Mouse (Mus musculus) midbrain, embryonic 11.5 days (tissue): ENCODE results near the gene Adgrl4. TPM values are rescaled to one million over a fixed set of nuclear protein-coding genes. Genes with fewer than 3 reads are reported as not detected.

Experiments used
- ATAC-seq: fragments of 200-750 bp; cut with Nextera tagmentation; 2 replicates; pipeline ENCODE4 v1.8.0; 2017; ENCODE audit warnings: moderate TSS enrichment, moderate library complexity; ENCODE audit not compliant: low FRiP score
- DNase-seq: peaks from one replicate; pipeline ENCODE4 v3.0.0; 2015; ENCODE audit warnings: low spot score; ENCODE audit errors: missing footprints
- H3K27ac ChIP-seq: fragments of 300-500 bp; sonication (generic); 2 replicates; pipeline ENCODE4 v1.5.1; 2014; ENCODE audit warnings: low read depth, low read length
- H3K27me3 ChIP-seq: fragments of 300-500 bp; sonication (generic); 2 replicates; pipeline ENCODE4 v1.6.1; 2014; ENCODE audit warnings: mild to moderate bottlenecking, low read length, moderate library complexity, mixed read lengths; ENCODE audit not compliant: control insufficient read depth, insufficient read depth
- H3K36me3 ChIP-seq: fragments of 300-500 bp; sonication (generic); 2 replicates; pipeline ENCODE4 v1.6.1; 2014; ENCODE audit warnings: mild to moderate bottlenecking, low read length, moderate library complexity, mixed read lengths; ENCODE audit not compliant: control insufficient read depth, insufficient read depth
- H3K4me1 ChIP-seq: fragments of 300-500 bp; sonication (generic); 2 replicates; pipeline ENCODE4 v1.6.1; 2014; ENCODE audit warnings: low read length; ENCODE audit not compliant: control insufficient read depth, insufficient read depth
- H3K4me2 ChIP-seq: fragments of 300-500 bp; sonication (generic); 2 replicates; pipeline ENCODE4 v1.6.1; 2014; ENCODE audit warnings: mild to moderate bottlenecking, moderate library complexity
- H3K4me3 ChIP-seq: fragments of 300-500 bp; sonication (generic); 2 replicates; pipeline ENCODE4 v1.5.1; 2014; ENCODE audit warnings: low read depth, low read length
- H3K9ac ChIP-seq: fragments of 300-500 bp; sonication (generic); 2 replicates; pipeline ENCODE4 v1.6.1; 2014; ENCODE audit warnings: low read length
- H3K9me3 ChIP-seq: fragments of 300-500 bp; sonication (generic); 2 replicates; pipeline ENCODE4 v1.6.1; 2016; ENCODE audit warnings: low read length; ENCODE audit not compliant: control insufficient read depth
- WGBS: fragments of 180-500 bp; shearing (Covaris S2); extraction: QIAGEN DNeasy Blood & Tissue Kit; methylation state at CpG from one replicate; pipeline ENCODE4 v1.1.7; 2014; 5-methylcytosine and 5-hydroxymethylcytosine counted together
- polyA plus RNA-seq: library from polyadenylated mRNA; unstranded; fragments of >200 nt; fragmentation: Nextera tagmentation; extraction: Ambion mirVana; gene quantifications from 2 replicates; pipeline ENCODE4 v1.2.1, GENCODE M21; 2014

Adgrl4 gene
- polyA plus RNA-seq, 1 experiment from 2014 or later = 8.3 TPM

DNA sequence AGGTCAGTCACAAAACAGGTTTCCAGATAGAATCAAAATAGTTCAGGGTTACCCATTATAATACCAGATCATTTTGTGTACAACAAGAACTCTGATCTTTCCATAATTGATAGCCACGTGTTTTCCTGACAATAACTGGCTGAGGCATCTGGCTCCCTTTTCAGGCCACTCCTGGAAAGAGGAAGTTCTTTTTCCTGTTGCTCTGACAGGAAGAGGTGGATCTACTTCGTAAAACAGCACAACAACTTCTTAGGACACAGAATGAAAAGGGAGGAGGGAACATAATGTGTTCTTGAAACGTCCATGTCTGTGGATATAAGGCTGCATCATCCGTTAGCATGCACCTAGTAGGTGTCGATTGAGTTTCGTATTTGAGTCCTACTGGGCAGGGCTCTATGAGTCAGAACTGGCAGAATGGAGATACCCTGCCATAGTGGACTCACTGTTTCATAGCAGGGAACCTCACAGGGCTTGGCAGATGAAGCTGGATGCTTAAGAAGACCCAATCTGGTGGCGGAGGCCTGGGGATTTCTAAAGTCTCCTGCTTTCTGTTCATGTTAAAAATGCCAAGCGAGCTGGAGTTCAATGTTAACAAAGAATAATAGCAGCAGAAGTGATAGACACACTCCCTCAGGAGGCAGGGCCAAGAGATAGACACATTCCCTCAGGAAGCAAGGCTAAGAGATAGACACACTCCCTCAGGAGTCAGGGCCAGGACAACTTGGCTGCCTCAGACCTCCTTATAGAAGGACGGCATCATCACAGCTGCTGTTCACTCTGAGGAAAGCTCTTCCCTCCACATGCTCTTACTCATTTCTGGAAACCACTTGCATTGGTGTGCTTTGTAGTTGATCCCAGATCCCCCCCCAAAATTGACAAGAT, 13.1 kb upstream of the Adgrl4 start:
- no peak overlapping the region for H3K27ac ChIP-seq
- WGBS = 84% methylated on average over 9 of the region's 9 CpGs
- no peaks in the 10 kb centered on the region for H3K27me3 ChIP-seq
- H3K9ac ChIP-seq = no peak overlapping the region
- DNase-seq (no peak), ATAC-seq (no peak)
- no peaks in the 10 kb centered on the region for H3K36me3 ChIP-seq
- H3K4me2 ChIP-seq = no peak overlapping the region
- no peaks in the 10 kb centered on the region for H3K4me1 ChIP-seq
- no peak overlapping the region for H3K4me3 ChIP-seq
- H3K9me3 ChIP-seq = no peaks in the 10 kb centered on the region

DNA sequence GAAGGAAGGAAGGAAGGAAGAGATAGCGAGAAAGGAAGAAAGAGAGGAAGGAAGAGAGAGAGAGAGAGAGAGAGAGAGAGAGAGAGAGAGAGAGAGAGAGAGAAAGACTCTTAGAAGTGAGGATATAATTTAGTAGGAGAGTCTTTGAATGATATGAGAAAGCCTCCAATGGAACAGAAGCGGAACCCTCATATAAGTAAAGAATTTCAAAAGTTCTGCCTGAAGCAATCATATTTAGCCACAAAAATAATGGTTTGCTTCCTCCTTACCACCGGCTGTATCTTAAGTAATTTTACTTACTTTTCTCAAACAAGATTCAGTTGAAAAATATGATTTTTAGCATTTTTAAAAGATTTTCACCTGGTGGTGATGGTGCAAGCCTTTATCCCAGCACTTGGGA, 7.6 kb upstream of the Adgrl4 start:
- Histone ChIP-seq H3K27ac (no peak overlapping the region), H3K9ac (no peak overlapping the region), H3K4me3 (no peak overlapping the region), H3K36me3 (no peaks in the 10 kb centered on the region), H3K4me1 (no peaks in the 10 kb centered on the region), H3K27me3 (no peaks in the 10 kb centered on the region), H3K9me3 (no peaks in the 10 kb centered on the region), H3K4me2 (no peak overlapping the region)
- DNase-seq (no peak), ATAC-seq (no peak)
- WGBS = 90% methylated on average over 3 of the region's 3 CpGs

DNA sequence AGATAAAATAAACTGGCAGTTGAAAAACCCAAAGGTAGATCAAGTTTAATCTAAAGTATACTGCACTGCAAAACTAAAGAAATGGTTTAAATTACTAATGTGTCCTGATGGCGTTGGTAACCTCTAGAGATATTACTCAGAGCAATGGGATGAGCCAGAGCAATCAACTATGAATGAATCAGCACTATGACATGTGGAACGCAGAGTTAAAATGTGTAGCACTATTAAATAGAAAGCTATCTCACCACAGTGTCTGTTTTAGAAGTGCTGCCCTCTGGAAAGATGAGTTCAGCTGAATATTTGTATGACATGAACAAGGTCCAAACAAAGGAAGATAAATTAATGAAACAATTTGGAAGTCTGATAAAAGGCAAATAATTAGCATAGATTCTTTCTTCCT, 6.2 kb upstream of the Adgrl4 start:
- Histone ChIP-seq H3K4me3 (no peak overlapping the region), H3K27me3 (no peaks in the 10 kb centered on the region), H3K4me2 (no peak overlapping the region), H3K36me3 (no peaks in the 10 kb centered on the region), H3K9ac (no peak overlapping the region), H3K9me3 (no peaks in the 10 kb centered on the region), H3K4me1 (no peaks in the 10 kb centered on the region), H3K27ac (no peak overlapping the region)
- WGBS = 86% methylated on average over 2 of the region's 2 CpGs
- no peak for ATAC-seq
- DNase-seq = no peak

DNA sequence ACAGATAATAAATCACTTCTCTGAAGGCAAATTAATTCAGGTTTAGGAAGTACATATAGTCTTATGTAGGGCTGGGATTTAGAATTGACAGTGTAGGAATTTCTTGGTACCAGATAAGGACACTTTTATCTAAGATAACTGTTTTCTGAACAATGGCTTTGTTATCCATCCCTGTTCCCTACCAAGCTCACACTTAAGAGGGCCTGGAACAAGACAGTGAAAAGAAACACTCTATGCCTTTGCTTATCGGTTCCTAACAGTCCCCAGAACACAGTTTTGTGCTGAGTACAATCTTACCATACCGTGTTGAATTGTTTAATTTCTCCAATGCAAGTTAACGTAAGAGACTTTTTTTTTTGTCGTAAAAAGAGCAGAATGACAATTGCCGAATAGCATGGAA, 677 bp downstream of the Adgrl4 start:
- ATAC-seq (no peak), DNase-seq (no peak)
- Histone ChIP-seq H3K27ac (no peak overlapping the region), H3K9me3 (no peaks in the 10 kb centered on the region), H3K27me3 (no peaks in the 10 kb centered on the region), H3K4me1 (0 out of 2 replicates have a peak, but pooled peaks cover 2% of the 10 kb centered on the region), H3K9ac (no peak overlapping the region), H3K4me2 (no peak overlapping the region), H3K4me3 (no peak overlapping the region), H3K36me3 (no peaks in the 10 kb centered on the region)
- 82% methylated on average over 5 of the region's 5 CpGs for WGBS

DNA sequence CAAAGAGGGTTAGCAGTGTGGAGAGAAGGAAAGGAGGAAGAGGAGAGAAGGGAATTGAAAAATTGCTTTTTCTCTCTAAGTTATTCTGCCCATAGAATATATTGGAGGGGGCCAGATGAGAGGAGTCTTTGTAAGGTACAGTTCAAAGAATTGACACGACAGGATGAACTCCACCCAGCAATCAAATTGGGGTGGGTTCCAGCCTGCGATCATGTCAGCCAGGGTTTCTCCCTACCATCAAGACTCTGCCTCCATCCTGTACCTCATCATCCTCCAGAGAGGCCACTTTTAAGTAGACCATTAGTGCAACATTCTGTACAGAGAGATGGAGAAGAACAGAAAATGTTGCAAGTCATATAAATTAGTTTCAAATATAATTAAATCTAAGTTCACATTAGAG, 2.3 kb downstream of the Adgrl4 start:
- 85% methylated on average over 2 of the region's 2 CpGs for WGBS
- DNase-seq = no peak
- no peaks in the 10 kb centered on the region for H3K27me3 ChIP-seq
- no peak overlapping the region for H3K4me2 ChIP-seq
- H3K36me3 ChIP-seq = no peaks in the 10 kb centered on the region
- no peak for ATAC-seq
- H3K4me3 ChIP-seq = no peak overlapping the region
- no peak overlapping the region for H3K27ac ChIP-seq
- no peaks in the 10 kb centered on the region for H3K9me3 ChIP-seq
- no peak overlapping the region for H3K9ac ChIP-seq
- H3K4me1 ChIP-seq = 0 out of 2 replicates have a peak, but pooled peaks cover 2% of the 10 kb centered on the region

DNA sequence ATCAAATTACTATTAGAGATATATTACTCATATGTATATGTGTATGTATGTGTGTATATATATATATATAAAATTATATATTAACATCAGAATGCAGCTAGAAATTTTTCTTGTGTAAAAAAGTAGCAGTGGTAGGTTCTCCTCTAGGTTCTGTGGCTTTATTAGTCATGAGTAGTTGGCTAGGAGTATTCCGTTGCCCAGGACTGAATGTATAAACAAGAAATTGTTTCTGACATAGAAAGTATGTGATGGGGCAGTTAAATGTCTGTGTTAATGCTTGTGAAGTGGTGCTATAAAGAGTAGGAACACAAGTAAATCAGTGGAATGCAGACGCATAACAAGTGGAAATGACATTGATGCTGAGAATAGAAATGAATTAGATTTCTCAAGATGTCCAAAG, 4.3 kb downstream of the Adgrl4 start:
- DNase-seq (no peak), ATAC-seq (no peak)
- Histone ChIP-seq H3K27ac (no peak overlapping the region), H3K9me3 (no peaks in the 10 kb centered on the region), H3K4me1 (0 out of 2 replicates have a peak, but pooled peaks cover 2% of the 10 kb centered on the region), H3K4me3 (no peak overlapping the region), H3K4me2 (no peak overlapping the region), H3K36me3 (no peaks in the 10 kb centered on the region), H3K27me3 (no peaks in the 10 kb centered on the region), H3K9ac (no peak overlapping the region)
- WGBS = 97% methylated on average over 2 of the region's 2 CpGs

DNA sequence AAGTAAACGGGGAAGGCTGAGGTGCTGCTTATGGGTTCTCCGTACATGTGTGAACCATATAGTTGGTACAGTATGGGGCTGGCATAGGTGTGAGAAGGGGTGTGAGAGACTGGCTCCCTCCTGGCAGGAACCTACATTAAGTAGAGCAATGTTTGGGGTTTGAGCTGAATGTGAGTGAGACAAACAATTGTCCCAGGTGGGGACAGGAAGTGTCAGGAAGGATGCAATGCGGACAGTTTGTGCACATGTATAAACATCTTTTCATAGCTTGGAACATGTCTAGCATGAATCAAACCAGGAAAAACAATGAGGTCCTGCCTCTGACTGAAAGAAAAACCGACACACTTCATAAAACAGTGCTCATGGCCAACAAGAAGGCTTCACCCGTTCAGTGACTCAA, 5.8 kb downstream of the Adgrl4 start:
- Histone ChIP-seq H3K9ac (no peak overlapping the region), H3K4me2 (no peak overlapping the region), H3K9me3 (no peaks in the 10 kb centered on the region), H3K27me3 (no peaks in the 10 kb centered on the region), H3K27ac (no peak overlapping the region), H3K36me3 (no peaks in the 10 kb centered on the region), H3K4me3 (no peak overlapping the region), H3K4me1 (no peaks in the 10 kb centered on the region)
- ATAC-seq (no peak), DNase-seq (no peak)
- WGBS = 86% methylated on average over 5 of the region's 5 CpGs

DNA sequence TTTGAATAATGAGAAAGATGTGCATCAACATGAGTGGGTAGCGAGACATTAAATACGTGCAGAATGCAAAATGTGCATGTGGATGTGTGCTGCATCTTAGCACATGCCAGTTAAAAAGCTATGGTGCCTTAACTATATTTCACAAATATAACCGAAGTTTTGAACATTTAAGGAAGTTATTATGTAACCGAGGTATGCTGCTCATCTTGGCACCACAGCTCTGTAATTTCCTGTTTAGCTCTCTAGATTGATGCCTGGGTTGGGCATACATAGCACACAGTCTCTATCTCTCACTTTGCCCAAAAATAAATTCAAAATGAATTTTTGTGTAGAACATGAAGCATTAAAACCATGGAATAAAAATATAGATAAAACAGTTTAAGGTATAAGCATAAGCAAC, 6.6 kb downstream of the Adgrl4 start:
- ATAC-seq (no peak), DNase-seq (no peak)
- 92% methylated on average over 4 of the region's 4 CpGs for WGBS
- Histone ChIP-seq H3K27ac (no peak overlapping the region), H3K9ac (no peak overlapping the region), H3K4me3 (no peak overlapping the region), H3K27me3 (no peaks in the 10 kb centered on the region), H3K4me1 (no peaks in the 10 kb centered on the region), H3K4me2 (no peak overlapping the region), H3K36me3 (no peaks in the 10 kb centered on the region), H3K9me3 (no peaks in the 10 kb centered on the region)

DNA sequence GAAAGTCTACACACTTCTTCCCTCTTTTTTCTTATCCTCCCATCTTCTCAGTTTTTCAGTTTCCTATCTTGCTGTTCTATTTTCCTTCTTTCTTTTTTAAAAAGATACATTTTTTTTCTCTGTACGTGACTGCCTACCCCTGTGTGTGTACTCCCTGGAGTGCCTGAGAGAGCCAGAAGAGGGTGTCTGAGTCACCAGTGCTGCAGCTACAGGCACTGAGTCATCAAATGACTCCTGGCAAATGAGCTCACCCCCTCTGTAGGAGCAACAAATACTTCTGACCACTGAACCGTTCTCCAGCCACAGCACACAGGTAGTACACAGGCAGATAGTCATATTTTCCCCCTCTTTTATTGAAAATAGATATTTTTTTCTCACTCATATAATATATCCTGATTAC, 8.2 kb downstream of the Adgrl4 start:
- Histone ChIP-seq H3K4me1 (no peaks in the 10 kb centered on the region), H3K27ac (no peak overlapping the region), H3K9ac (no peak overlapping the region), H3K9me3 (no peaks in the 10 kb centered on the region), H3K27me3 (no peaks in the 10 kb centered on the region), H3K36me3 (no peaks in the 10 kb centered on the region), H3K4me3 (no peak overlapping the region), H3K4me2 (no peak overlapping the region)
- ATAC-seq (no peak), DNase-seq (no peak)
- WGBS = 48% methylated on average over 2 of the region's 2 CpGs
